Mouse (Mus musculus) kidney, adult 9 months (tissue): ENCODE data around the gene B3galnt1.

Experiments used
- DNase-seq: peaks from one replicate; pipeline ENCODE4 v3.0.0; 2022

B3galnt1 gene

DNA sequence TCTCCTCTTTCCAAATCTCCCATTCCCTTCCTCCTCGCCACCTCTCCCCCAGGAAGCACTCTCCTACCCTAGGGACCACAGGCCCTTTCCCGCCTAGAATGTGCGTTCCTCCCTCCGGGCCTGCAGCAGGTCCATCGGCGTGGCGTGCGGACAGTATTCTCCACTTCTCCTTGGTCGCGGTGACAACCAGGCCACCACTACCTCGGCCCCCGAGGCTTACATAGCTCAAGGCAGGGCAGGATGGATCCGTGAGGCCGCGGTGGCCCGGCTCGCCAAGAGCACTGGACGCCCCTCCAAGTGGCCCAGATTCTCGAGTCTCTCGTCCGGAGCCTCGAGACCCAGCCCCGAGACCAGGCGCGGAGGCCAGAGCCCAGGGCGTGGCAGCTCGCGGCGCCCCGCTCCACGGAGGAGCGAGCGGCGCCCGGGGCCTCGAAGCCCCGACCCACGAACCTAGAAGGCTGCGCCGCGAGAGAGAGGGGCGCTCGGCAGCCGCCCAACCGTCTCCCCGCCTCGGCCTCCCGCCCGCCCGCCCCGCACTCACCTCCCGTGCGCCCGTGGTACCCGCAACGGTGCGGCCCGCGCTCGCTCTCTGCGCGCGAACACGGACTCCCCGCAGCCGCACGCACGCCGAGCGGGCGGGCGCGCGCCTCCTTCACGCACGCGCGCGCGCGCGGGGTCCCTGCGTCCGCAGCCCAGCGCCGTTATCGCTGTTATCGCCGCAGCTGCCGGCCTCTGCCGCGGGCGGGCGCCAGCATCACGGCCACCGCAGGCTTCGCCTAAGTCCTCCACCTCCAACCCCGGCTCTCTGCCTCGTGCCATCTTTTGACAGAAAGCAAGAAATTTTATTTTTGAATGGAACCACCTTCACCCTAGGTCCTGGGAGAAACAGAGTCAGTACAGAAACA is at the start of gene B3galnt1:
Gene B3galnt1, minus strand, starts transcription at position 700 of the 905 bp plus-strand sequence.
- DNase-seq: peak; percentile 54

- DNase-seq: no peak
Observed at GRCm38 (mm10) chr3:69634521-69634920, 35.8 kb upstream of the B3galnt1 start.

DNA sequence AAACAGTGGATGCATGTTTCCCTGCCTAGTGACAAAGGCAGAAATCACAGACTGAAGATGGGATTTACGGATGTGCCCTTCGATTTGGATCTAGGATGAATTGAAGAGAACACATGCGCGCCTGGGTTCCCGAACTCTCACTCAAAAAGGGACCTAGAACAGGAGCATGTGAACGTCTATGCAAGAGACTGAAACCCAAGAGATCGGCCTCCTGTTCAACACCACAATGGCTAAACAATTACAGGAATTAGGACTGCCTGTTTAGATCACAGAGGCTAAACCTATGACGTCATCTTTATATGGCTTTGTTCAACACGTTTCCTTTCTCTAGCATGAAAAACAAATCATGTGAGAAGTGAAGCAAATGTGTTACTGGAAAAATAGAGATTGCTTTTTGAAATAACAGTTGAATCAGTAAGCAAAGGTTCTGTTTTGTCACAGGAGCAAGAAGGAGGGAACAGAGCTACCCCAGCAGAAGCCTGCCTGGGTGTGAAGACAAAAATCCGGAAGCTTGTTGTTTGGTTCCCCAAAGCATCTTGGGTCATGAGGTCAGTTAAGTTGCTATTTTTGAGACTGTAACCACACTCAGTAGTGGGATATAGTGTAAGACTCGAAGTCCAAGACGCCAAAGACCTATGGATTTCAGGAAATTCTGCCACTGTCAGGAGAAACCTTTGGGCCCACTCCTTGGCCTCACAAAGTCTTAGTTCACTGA is 35.1 kb upstream of the B3galnt1 start:
- DNase-seq: no peak

DNA sequence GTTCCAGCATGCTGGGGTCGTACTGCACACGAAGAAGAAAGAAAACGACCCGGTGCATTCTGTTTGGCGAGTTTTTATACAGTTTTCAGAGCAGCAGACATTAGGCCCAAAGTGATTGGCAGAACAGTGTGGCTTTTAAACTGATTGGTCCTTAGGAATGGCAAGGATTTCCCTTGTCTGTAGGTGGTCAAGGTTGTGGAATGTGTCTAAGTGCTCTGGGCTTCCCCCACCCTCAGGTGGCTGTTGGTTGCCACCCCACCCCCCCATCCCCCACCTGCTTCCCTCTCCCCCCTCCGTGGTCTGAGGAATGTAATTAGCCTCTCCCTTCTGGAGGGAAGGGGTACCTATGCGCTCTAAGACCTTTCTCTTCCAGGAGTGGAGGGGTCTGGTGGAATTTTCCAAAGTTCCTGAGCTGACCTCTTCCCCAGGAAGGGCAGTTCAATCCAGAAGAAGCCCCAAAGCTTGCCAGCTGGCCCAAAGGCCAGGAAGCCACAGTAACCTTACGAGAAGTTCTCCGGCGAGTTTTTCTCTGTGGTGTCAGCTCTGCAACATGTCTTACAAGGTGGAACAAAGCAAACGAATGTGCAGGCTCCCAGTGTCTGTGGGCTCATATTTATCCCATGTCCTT is 28.3 kb upstream of the B3galnt1 start:
- peak; percentile 26 for DNase-seq

- no peak for DNase-seq
Observed at GRCm38 (mm10) chr3:69626213-69626962, 27.6 kb upstream of the B3galnt1 start.

GRCm38 (mm10) chr3:69624182-69624581 is 25.4 kb upstream of the B3galnt1 start:
- peak; percentile 12 for DNase-seq

- no peak for DNase-seq
Observed at GRCm38 (mm10) chr3:69607909-69608308, 9.1 kb upstream of the B3galnt1 start.

DNA sequence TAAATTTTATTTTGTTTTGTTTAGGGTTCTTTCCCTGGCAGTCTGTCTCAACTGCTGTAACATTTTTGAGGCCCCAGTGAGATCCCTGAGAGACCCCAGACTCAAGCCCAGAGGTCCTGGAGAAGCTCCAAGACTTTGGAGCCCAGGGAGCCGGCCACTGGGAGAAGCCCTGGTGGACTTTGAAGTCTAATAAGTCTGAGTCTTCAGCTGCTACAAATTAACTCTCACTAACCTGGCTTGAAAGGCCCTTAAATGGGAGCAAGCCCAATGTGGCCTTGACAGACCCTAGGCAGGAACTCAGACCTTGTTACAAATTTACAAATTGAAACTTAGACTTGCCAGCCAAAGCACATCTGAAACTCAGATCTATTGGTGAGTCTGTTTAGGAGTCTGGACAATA is 8.7 kb upstream of the B3galnt1 start:
- DNase-seq: peak; percentile 91

DNA sequence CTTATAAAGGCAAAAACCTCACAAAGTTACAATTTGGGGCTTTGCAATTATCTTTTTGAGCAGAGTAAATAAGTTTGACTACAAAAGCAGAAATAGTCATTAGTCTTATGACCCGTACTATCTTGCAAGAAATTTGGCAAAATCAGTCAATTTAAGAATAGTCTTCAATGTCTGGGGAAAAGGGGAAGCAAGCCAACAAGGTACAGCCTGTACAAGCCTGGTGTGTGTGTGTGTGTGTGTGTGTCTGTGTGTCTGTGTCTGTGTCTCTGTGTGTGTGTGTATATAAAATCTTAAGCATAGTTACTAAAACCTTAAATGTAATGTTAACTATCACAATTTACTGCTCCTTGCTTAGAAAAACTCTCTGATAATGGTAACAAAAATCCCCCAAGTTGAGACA is 8.2 kb upstream of the B3galnt1 start:
- DNase-seq: no peak

DNA sequence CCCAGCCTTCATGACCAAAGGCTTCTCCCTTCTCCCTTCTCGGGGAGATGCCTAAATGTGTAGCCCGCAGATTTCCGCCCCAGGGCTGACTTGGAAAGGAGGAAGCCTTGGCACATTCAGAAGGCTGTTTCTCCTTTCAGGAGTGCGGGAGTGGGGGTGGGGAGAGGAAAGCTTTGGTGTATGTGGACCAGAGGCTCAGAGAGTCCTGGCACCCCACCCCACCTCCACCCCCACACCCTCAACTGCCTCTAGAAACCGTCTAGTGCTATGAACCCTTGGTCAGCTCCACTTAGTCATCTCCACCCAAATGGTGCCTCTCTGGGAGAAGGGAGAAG is 373 bp upstream of the B3galnt1 start:
- no peak for DNase-seq

DNA sequence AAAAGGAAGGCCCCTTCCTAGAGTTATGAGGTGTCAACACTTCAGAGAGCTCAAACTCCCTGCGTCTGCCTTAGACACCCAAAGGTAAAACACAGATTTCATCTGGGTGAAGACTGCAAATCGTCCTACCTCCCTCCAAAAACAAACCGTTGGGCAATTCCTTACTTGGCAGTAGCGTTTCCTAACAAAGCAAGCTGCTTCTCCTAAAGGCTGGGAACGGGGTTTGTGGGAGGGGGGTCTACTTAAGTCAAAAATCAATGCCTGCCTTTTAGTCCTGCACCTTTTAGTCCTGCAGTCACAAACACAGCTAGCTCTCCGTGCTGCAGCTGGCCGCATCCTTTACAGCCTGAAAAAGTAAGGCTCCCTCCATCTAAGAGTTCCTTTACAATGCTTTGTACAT is 944 bp downstream of the B3galnt1 start:
- DNase-seq: no peak

- no peak for DNase-seq
Observed at GRCm38 (mm10) chr3:69597211-69597610, 1.5 kb downstream of the B3galnt1 start.

GRCm38 (mm10) chr3:69596116-69596515 is 2.6 kb downstream of the B3galnt1 start:
- no peak for DNase-seq

DNA sequence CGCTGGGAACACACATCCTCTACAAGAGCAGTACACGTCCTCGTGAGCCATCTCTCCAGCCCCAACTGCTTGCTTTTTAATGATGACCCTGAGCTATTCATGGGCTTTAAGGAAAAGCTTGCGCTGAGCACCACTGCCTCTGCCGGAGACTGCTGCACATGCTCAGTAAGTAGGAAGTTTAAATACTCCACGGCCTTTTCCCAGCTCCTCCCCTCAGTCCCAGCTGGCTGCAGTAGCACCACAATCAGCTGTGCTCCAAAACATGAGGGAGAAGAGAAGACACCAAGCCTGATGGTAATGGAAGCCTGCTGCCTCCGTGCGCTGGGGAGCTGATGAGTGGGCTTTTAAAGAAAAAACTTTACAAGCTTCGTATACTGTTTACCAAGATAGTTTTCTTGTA is 4.7 kb downstream of the B3galnt1 start:
- no peak for DNase-seq

DNA sequence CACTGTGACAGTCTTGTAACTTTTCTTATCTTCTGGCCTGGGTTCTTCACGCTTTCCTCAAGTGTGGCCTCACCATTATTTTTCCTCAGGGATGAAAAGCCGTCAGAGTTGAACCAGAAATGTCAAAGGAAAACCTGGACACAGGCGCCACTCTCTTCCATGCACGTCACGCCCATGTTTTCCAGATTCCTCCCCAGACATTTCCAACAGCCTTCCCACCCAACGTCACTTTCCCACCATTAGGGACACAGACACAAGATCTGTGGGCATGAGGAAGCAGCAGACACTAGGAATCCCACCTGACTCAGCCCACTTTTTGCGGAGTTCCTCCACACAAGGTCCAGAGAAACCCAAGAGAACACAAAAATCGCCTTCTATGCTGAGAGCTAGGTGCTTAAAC is 5.3 kb downstream of the B3galnt1 start:
- no peak for DNase-seq

DNA sequence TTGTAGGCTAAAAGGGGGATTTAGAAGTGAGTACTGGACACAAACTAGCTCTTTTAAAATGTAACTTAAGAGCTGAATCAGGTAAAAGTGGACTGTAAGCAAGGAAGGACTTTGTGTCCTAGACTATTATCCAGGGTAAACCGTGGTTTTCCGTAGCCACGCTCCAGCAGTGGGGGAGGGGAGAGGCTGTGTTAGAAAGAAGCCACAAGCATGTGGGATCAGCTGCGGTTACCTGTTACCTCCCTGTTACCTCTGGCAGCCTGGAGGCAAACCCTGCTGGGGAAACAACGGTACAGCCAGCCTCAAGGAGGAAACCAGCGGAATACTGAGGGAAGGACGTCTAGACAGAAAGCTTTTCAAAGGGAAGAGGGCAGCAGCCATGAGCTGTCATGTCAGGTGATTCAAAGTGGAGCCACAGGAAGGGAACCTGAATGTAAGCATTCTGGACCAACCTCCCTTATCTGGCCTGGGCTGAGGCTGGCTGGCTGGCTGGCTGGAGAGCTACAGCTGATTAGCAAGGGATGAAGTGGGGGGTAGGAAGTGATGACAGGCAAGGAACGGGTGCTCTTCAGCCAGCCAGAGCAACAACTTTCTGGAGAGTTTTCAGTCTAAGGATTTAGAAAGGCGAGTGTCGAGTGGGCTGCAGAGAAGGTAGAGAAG is 10.5 kb downstream of the B3galnt1 start:
- DNase-seq: peak; percentile 91

DNA sequence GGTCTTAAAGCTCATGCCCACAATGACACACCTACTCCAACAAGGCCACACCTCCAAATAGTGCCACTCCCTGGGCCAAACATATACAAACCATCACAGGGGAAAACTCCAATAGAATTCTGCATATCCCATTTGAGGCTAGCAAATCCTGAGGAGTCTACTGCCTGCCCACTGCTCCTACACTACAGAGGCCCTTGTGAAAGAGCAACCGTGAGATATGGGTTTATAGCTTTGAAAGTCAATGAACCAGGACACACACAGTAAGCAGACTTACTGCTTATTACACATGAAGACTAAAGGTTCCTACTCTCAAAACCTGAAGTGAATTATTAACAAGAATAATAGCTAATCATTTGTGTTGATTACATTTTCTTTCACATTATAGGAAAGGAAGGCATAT is 15.0 kb downstream of the B3galnt1 start:
- DNase-seq: peak; percentile 47

DNA sequence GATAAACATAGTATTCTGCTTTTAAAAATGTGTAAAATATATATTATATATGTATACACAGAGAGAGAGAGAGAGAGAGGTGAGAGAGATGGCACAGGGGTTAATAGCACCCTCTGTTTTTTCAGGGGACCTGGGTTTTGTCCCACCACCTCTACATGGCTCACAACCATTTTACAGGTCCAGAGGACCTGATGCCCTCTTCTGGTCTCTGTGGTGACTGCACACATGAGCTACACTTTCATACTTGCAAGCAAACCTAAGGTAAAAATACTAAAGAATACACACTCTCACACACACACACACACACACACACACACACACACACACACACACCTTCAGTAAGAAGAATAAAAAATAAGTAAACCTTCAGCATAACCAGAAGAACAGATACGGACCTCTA is 20.0 kb downstream of the B3galnt1 start:
- DNase-seq: no peak

GRCm38 (mm10) chr3:69576715-69577114 is 22.0 kb downstream of the B3galnt1 start:
- DNase-seq: no peak

DNA sequence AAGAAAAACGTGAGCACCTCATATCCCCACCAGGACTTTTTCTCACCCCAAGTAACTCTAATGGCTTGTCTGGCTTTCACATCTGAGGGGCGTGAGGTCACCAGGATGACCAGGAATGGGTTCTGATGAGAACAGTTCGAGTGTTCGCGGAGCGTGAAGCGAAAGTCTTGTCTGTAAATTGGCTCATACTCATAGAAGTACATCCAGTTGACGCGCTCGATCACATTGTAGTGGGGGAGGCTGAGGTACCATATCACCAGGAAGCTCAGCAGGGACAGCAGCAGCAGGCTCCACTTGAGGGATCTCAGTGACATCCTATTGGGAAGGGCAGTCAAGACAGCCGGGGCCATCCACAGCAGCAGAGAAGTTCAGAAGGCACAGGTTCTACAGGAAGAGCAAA is 23.2 kb downstream of the B3galnt1 start:
- DNase-seq: no peak

GRCm38 (mm10) chr3:69572561-69572960 is 26.2 kb downstream of the B3galnt1 start:
- no peak for DNase-seq

GRCm38 (mm10) chr3:69565586-69565985 is 33.2 kb downstream of the B3galnt1 start:
- peak; percentile 52 for DNase-seq

- peak; percentile 53 for DNase-seq
Observed at GRCm38 (mm10) chr3:69563406-69563805, 35.4 kb downstream of the B3galnt1 start.
